Mouse (Mus musculus) bone marrow, adult 2 months (tissue): ENCODE measurements around the gene Med12l. TPM values are rescaled to one million over a fixed set of nuclear protein-coding genes. Genes with fewer than 3 reads are reported as not detected.

Experiments used
- H3K27ac ChIP-seq: fragments of 200-500 bp; 2 replicates; pipeline ENCODE4 v1.5.1; 2012; ENCODE audit warnings: low read depth, mild to moderate bottlenecking, control low read depth, inconsistent platforms, low read length; ENCODE audit not compliant: control insufficient read depth, poor library complexity, insufficient read depth
- H3K4me1 ChIP-seq: fragments of 200-500 bp; 2 replicates; pipeline ENCODE4 v1.6.1; 2011; ENCODE audit warnings: low read length; ENCODE audit not compliant: control insufficient read depth, insufficient read depth
- H3K4me3 ChIP-seq: fragments of 200-500 bp; replicated peaks from 2 replicates; pipeline ENCODE3; 2011; ENCODE audit warnings: mild to moderate bottlenecking, low read depth, low read length, control low read depth; ENCODE audit not compliant: control insufficient read depth
- CTCF ChIP-seq: fragments of 200-500 bp; IDR thresholded peaks from 2 replicates; pipeline ENCODE4 v1.5.1; 2011; ENCODE audit warnings: low read length, control low read depth; ENCODE audit not compliant: control insufficient read depth, insufficient read depth
- POLR2A ChIP-seq: fragments of 200-500 bp; IDR thresholded peaks from 2 replicates; pipeline ENCODE4 v1.6.1; 2011; ENCODE audit warnings: low read depth, mild to moderate bottlenecking, control low read depth, low read length, borderline replicate concordance; ENCODE audit not compliant: control insufficient read depth
- WGBS: fragments of 180-500 bp; shearing (Covaris S2); methylation state at CpG from one replicate; pipeline ENCODE4 v1.1.7; 2018; 5-methylcytosine and 5-hydroxymethylcytosine counted together
- polyA plus RNA-seq: library from polyadenylated mRNA; stranded (reverse); fragments of >200 nt; gene quantifications from 2 replicates; pipeline ENCODE4 v1.2.4, GENCODE M21; 2011; ENCODE audit warnings: low replicate concordance; ENCODE audit not compliant: missing spikeins, insufficient read depth, insufficient read length

The Med12l gene
- polyA plus RNA-seq, 1 experiment = 6.5 TPM

- no peaks in the 10 kb centered on the region; the same call in 1 of the 2 replicates for H3K4me1 ChIP-seq
- H3K27ac ChIP-seq = no peak overlapping the region
- H3K4me3 ChIP-seq = no peak overlapping the region
- TF ChIP-seq POLR2A (no peak), CTCF (no peak)
These were observed 144.0 kb downstream of the Med12l start for GRCm38 (mm10) chr3:59149646-59150045.

DNA sequence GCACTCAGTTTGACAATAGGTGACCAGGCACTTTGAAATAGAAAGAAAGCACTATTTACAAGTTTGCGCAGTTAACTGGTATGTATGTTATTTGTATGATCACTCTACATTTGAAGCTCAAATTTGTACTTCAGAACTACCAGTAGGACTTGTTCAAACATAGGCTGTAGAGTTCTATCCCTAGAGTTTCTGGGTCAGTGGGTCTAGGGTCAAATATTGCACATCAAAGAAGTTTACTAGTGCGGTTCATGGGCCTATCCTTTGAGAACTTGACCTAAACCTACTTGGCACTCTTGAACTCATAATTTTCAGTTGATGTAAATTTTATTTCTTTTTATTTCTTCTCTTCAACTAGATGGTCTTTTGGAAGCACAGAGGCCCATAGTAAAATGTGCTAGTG lies 145.0 kb downstream of the Med12l start:
- no peak for TF ChIP-seq POLR2A
- no peak for TF ChIP-seq CTCF
- WGBS = 89% methylated on average over 2 of the region's 2 CpGs
- H3K4me3 ChIP-seq = no peak overlapping the region
- no peak overlapping the region for H3K27ac ChIP-seq
- no peaks in the 10 kb centered on the region; the same call in 1 of the 2 replicates for H3K4me1 ChIP-seq

DNA sequence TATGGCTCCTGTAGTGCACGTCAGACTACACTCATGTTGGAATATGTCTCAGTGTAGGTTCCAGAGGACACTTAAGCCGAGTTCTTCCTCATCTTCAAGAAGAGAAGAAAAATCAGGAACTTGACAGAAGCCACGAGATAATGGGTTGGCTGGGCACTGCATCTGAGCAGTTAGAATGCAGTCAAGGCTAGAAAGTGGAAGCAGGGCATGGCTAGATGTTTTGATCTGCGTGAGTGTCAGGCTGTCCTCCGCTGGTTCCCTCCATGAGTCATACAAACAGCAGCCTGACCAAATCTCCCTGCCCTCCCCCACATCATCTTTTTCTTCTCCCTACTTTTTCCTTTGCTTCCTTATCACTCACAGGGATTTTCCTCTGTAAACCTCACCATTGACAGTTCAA lies 147.8 kb downstream of the Med12l start, which contains the start of gene P2ry14:
Gene P2ry14, minus strand, starts transcription at position 195 of the 400 bp plus-strand sequence.
- TF ChIP-seq CTCF = no peak
- no peak for TF ChIP-seq POLR2A
- WGBS = 9% methylated on average over 5 of the region's 5 CpGs
- no peak within 1 kb of the TSS for H3K4me3 ChIP-seq
- H3K27ac ChIP-seq = no peak within 1 kb of the TSS
- H3K4me1 ChIP-seq = no peaks in the 10 kb centered on the region; the same call in 1 of the 2 replicates

DNA sequence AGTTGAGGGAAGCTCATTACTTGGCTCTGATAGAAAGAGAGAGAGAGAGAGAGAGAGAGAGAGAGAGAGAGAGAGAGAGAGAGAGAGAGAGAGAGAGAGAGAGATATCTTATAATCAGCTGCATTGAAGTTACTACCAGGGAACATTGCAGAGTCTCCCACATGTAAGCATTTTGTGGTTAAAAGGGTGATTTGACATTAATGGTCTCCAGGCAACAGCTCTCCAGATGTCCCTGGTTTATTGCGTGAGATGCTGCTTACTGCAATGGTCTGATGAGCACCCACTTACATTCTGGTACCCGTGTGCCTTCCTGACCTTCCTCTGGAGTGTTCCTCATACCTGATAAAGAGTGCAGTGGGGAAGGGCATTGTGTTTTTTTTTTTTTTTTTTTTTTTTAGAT lies 149.3 kb downstream of the Med12l start:
- Histone ChIP-seq H3K27ac (no peak overlapping the region), H3K4me1 (no peaks in the 10 kb centered on the region; the same call in 1 of the 2 replicates), H3K4me3 (no peak overlapping the region)
- TF ChIP-seq POLR2A (no peak), CTCF (no peak)
- 24% methylated on average over 2 of the region's 2 CpGs for WGBS

GRCm38 (mm10) chr3:59155404-59155803 lies 149.8 kb downstream of the Med12l start:
- TF ChIP-seq CTCF = no peak
- TF ChIP-seq POLR2A = no peak
- Histone ChIP-seq H3K4me1 (no peaks in the 10 kb centered on the region; the same call in 1 of the 2 replicates), H3K4me3 (no peak overlapping the region), H3K27ac (no peak overlapping the region)
- 92% methylated on average over 6 of the region's 6 CpGs for WGBS

- no peak for TF ChIP-seq CTCF
- no peak for TF ChIP-seq POLR2A
- no peaks in the 10 kb centered on the region; the same call in 1 of the 2 replicates for H3K4me1 ChIP-seq
- no peak overlapping the region for H3K4me3 ChIP-seq
- WGBS = 60% methylated on average over 5 of the region's 5 CpGs
- H3K27ac ChIP-seq = no peak overlapping the region
These were observed 151.4 kb downstream of the Med12l start for GRCm38 (mm10) chr3:59157048-59157447.

DNA sequence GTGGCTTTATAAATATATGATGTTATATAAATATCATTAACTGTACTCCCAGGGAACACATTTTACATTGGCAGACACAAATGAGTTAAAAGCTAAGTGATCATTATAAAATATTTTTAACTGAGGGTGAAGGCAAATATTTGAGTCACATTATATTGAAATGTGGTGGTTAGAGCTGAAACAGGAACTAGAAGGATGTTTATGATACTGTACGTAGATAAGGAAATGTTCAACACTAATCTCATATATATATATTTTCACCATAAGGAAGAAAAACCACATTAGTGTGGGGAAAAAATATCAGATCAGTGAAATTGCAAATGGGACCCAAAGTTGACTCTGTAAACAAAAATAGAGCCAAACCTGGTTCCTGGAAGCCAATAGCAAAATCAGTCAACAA lies 154.8 kb downstream of the Med12l start:
- TF ChIP-seq CTCF (no peak), POLR2A (no peak)
- WGBS = 26% methylated on average over 1 of the region's 1 CpGs

GRCm38 (mm10) chr3:59167417-59168054 lies 161.9 kb downstream of the Med12l start:
- H3K4me1 ChIP-seq = no peaks in the 10 kb centered on the region
- no peak for TF ChIP-seq POLR2A
- TF ChIP-seq CTCF = no peak
- WGBS = 66% methylated on average over 2 of the region's 2 CpGs
- H3K4me3 ChIP-seq = no peak overlapping the region
- no peak overlapping the region for H3K27ac ChIP-seq

More for the DNA sequence above, 154.8 kb downstream of the Med12l start:
- H3K4me3 ChIP-seq = no peak overlapping the region
- H3K4me1 ChIP-seq = no peaks in the 10 kb centered on the region
- no peak overlapping the region for H3K27ac ChIP-seq

GRCm38 (mm10) chr3:59168476-59168875 lies 162.9 kb downstream of the Med12l start:
- 53% methylated on average over 6 of the region's 6 CpGs for WGBS
- Histone ChIP-seq H3K27ac (no peak overlapping the region), H3K4me1 (no peaks in the 10 kb centered on the region), H3K4me3 (no peak overlapping the region)
- TF ChIP-seq CTCF (no peak), POLR2A (no peak)

DNA sequence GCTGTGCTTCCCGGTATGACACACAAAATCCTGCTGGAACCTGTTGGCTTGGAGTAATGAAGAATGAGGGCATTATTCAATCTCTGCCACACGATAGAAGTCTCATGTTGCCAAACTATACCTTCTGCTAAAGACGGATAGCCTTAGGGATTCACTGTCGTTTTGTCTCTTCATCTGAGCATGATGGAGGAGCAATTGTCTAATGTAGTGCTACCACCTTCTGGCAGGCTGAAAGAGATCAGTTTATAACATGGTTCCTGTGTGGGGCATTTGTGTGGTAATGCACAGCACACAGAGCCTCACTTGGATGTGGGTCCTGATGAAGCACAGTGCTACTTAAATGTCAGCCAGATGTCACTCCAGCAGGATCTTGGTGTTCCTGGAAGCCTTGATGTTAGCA lies 163.6 kb downstream of the Med12l start:
- WGBS = 67% methylated on average over 4 of the region's 4 CpGs
- no peak overlapping the region for H3K27ac ChIP-seq
- H3K4me1 ChIP-seq = no peaks in the 10 kb centered on the region
- no peak overlapping the region for H3K4me3 ChIP-seq
- TF ChIP-seq POLR2A (no peak), CTCF (no peak)
